Mouse (Mus musculus): ENCODE data around the gene Dnm3. TPM values are rescaled to one million over a fixed set of nuclear protein-coding genes. Genes with fewer than 3 reads are reported as not detected.

The Dnm3 gene
- polyA plus RNA-seq, 1 experiment from 2014 or later = 2.8 TPM

DNA sequence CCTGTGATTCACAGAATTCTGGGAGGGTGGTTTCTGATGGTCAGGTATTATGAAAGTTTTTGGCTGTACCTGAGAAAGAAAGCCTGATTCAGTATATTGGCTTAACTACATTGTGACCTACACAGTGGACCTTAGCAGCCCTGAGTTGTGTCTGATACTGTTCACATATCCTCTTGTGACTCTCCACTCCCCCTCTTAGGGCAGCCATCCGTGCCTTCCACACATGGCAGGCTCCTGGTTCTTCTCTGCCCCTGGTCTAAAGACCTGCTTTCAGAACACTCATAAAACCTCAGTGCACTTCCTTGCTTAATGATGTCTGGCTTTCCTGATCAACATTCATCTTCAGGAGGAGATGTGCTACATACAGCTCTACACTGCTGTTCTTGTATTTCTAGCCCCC lies 525.2 kb downstream of the Dnm3 start:
- Histone ChIP-seq H3K9me3 (ENCODE audit: control insufficient read depth, low read length) (no peaks in the 10 kb centered on the region), H3K36me3 (ENCODE audit: control insufficient read depth, insufficient read depth, low read length) (no peaks in the 10 kb centered on the region), H3K4me1 (replicated peaks; ENCODE audit: control insufficient read depth, insufficient read depth, low read length) (no peaks in the 10 kb centered on the region), H3K27me3 (ENCODE audit: control insufficient read depth, insufficient read depth, low read depth, low read length) (no peaks in the 10 kb centered on the region), H3K4me2 (ENCODE audit: low read depth, low read length) (no peak overlapping the region), H3K27ac (ENCODE audit: low read length) (no peak overlapping the region), H3K9ac (ENCODE audit: low read length) (no peak overlapping the region), H3K4me3 (ENCODE audit: low read length) (no peak overlapping the region)
- no peak for ATAC-seq (ENCODE audit: low read depth)
- 32% methylated on average over 1 of the region's 1 CpGs for WGBS

DNA sequence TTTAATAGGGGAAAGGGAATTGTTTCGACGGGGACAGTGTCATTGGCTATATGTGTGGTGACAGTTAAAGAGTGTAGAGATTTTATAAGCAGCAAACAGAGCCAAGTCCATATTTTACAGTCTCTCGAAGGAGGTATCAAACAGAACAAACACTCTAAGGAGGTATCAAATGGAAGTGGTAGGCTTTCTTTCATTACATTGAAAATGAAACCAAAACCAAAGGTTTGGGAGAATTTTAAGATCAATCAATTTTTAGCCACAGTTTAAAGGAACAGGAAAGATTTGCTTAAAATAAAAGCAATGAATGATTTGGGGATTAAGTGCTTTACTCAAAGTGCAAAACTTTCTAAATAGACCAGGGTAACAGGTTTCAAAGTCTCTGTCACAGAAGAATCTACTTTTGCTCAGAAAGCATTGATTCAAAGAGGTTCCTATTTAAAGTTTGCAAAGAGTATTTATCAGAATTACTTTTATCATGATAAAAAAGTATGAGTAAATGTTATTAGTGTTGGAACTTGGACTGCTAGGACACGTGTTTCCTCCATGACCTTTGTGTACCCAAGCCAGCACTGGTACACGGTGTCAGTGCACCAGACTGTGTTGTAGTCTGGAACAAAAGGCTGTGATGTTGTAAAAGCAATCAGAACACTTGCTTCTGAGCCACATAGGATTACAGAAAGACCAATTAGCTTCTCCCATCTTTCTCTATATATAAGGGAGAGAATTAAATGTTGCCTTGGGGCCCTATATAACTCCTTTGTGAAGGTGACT lies 526.6 kb downstream of the Dnm3 start:
- Histone ChIP-seq H3K4me3 (ENCODE audit: low read length) (no peak overlapping the region), H3K4me1 (replicated peaks; ENCODE audit: control insufficient read depth, insufficient read depth, low read length) (no peaks in the 10 kb centered on the region), H3K9me3 (ENCODE audit: control insufficient read depth, low read length) (no peaks in the 10 kb centered on the region), H3K4me2 (ENCODE audit: low read depth, low read length) (no peak overlapping the region), H3K36me3 (ENCODE audit: control insufficient read depth, insufficient read depth, low read length) (no peaks in the 10 kb centered on the region), H3K27ac (ENCODE audit: low read length) (no peak overlapping the region), H3K9ac (ENCODE audit: low read length) (no peak overlapping the region), H3K27me3 (ENCODE audit: control insufficient read depth, insufficient read depth, low read depth, low read length) (no peaks in the 10 kb centered on the region)
- 59% methylated on average over 5 of the region's 5 CpGs for WGBS
- no peak for ATAC-seq (ENCODE audit: low read depth)

DNA sequence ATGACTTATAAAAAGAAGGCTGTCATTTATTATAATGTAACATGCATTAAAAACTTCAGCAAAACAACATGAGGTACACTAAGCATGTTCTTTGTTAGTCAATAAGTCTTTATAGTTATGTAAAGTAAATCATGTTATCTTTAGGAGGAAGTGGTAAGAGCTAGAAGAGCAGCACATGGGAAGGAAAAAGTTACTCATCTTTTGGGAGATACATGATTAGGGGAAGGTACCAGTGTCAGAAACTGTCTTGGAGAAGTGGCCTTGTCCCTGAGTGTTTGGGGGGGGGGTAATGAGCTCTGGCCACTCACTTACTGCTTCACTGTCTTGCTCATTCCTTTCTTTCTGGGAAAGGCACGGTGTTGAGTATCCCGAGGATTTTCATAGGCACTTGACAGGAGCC lies 535.8 kb downstream of the Dnm3 start:
- ATAC-seq (ENCODE audit: low read depth) = no peak
- H3K4me1 ChIP-seq (replicated peaks; ENCODE audit: control insufficient read depth, insufficient read depth, low read length) = no peaks in the 10 kb centered on the region
- H3K4me2 ChIP-seq (ENCODE audit: low read depth, low read length) = no peak overlapping the region
- H3K36me3 ChIP-seq (ENCODE audit: control insufficient read depth, insufficient read depth, low read length) = no peaks in the 10 kb centered on the region
- H3K9ac ChIP-seq (ENCODE audit: low read length) = no peak overlapping the region
- 69% methylated on average over 2 of the region's 2 CpGs for WGBS
- H3K27me3 ChIP-seq (ENCODE audit: control insufficient read depth, insufficient read depth, low read depth, low read length) = no peaks in the 10 kb centered on the region
- no peak overlapping the region for H3K27ac ChIP-seq (ENCODE audit: low read length)
- no peaks in the 10 kb centered on the region for H3K9me3 ChIP-seq (ENCODE audit: control insufficient read depth, low read length)
- H3K4me3 ChIP-seq (ENCODE audit: low read length) = no peak overlapping the region

MicroRNAs within 50 kb of the gene (microRNA counts, 519-probe panel; counts per million panel counts)
- microRNA mmu-miR-199a-3p = 5,391 counts per million, percentile 98 among the panel's probes with 10 or more counts
- microRNA mmu-miR-199a-5p = 5,376 counts per million, percentile 98 among the panel's probes with 10 or more counts
- microRNA mmu-miR-214 = 3,358 counts per million, percentile 66 among the panel's probes with 10 or more counts

Small RNA genes within 50 kb of the gene (microRNA-seq; reads per million reads assigned to microRNA genes)
- gene Mir199a-2 = 82.2 reads per million, percentile 49 among the genes with 10 or more reads in this experiment
- gene Mir214 = 5,612 reads per million, percentile 90 among the genes with 10 or more reads in this experiment

Other genes with a start within 250 kb of the Dnm3 start
- gene Mettl13, start 70.5 kb upstream of the Dnm3 start, polyA plus RNA-seq (2015; fragmentation: Nextera tagmentation; extraction: Ambion mirVana) = 21.3 and 22.9 TPM in 2 replicates
- 52.3 and 57.7 TPM in 2 replicates for gene Vamp4, start 92.5 kb upstream of the Dnm3 start, polyA plus RNA-seq (2015; fragmentation: Nextera tagmentation; extraction: Ambion mirVana)
- 0.09 TPM in 1 of 2 replicates, not detected in the other for gene Myoc, start 161.1 kb upstream of the Dnm3 start, polyA plus RNA-seq (2015; fragmentation: Nextera tagmentation; extraction: Ambion mirVana)
- gene Myocos, start 180.2 kb upstream of the Dnm3 start, polyA plus RNA-seq (2015; fragmentation: Nextera tagmentation; extraction: Ambion mirVana) = not detected in 2 replicates